Mouse (Mus musculus): ENCODE measurements around the gene Tmem28. TPM values are rescaled to one million over a fixed set of nuclear protein-coding genes. Genes with fewer than 3 reads are reported as not detected.

Tmem28 gene
- polyA plus RNA-seq, 1 experiment from 2014 or later, result 0.36 TPM

GRCm38 (mm10) chrX:99873920-99874296 is 53.1 kb downstream of the Tmem28 start:
- H3K27ac ChIP-seq, result no peak overlapping the region
- WGBS, result 25% methylated on average over 4 of the region's 4 CpGs
- no peak for ATAC-seq (ENCODE audit: insufficient number of reproducible peaks, low FRiP score, low TSS enrichment, low read depth)

GRCm38 (mm10) chrX:99876781-99877180 is 56.0 kb downstream of the Tmem28 start:
- no peak overlapping the region for H3K4me3 ChIP-seq
- H3K27ac ChIP-seq, result no peak overlapping the region
- no peak overlapping the region for H3K9ac ChIP-seq
- no peaks in the 10 kb centered on the region for H3K9me3 ChIP-seq
- H3K4me2 ChIP-seq, result no peak overlapping the region
- ATAC-seq (ENCODE audit: insufficient number of reproducible peaks, low FRiP score, low TSS enrichment, low read depth), result no peak
- 55% methylated on average over 4 of the region's 4 CpGs for WGBS
- no peaks in the 10 kb centered on the region for H3K4me1 ChIP-seq
- peaks cover 4% of the 10 kb centered on the region; the same call in 1 of the 2 replicates for H3K27me3 ChIP-seq
- H3K36me3 ChIP-seq, result no peaks in the 10 kb centered on the region

More at GRCm38 (mm10) chrX:99873920-99874296, 53.1 kb downstream of the Tmem28 start:
- no peak overlapping the region for H3K4me3 ChIP-seq
- no peaks in the 10 kb centered on the region; the same call in 1 of the 2 replicates for H3K27me3 ChIP-seq
- no peaks in the 10 kb centered on the region for H3K4me1 ChIP-seq
- no peak overlapping the region for H3K9ac ChIP-seq
- H3K36me3 ChIP-seq, result no peaks in the 10 kb centered on the region
- H3K4me2 ChIP-seq, result no peak overlapping the region
- H3K9me3 ChIP-seq, result no peaks in the 10 kb centered on the region

- 0 out of 2 replicates have a peak, but pooled peaks cover 8% of the 10 kb centered on the region for H3K27me3 ChIP-seq
Observed at GRCm38 (mm10) chrX:99883396-99883795, 62.6 kb downstream of the Tmem28 start.

More at GRCm38 (mm10) chrX:99883396-99883795, 62.6 kb downstream of the Tmem28 start:
- no peak overlapping the region for H3K9ac ChIP-seq
- H3K36me3 ChIP-seq, result no peaks in the 10 kb centered on the region
- 65% methylated on average over 2 of the region's 2 CpGs for WGBS
- no peak overlapping the region for H3K4me2 ChIP-seq
- no peaks in the 10 kb centered on the region for H3K9me3 ChIP-seq
- H3K4me1 ChIP-seq, result no peaks in the 10 kb centered on the region
- no peak overlapping the region for H3K27ac ChIP-seq
- H3K4me3 ChIP-seq, result no peak overlapping the region
- ATAC-seq (ENCODE audit: insufficient number of reproducible peaks, low FRiP score, low TSS enrichment, low read depth), result no peak

Other genes with a start within 250 kb of the Tmem28 start
- gene Eda, start 154.6 kb downstream of the Tmem28 start, polyA plus RNA-seq (2015; fragmentation: Nextera tagmentation; extraction: Ambion mirVana), result 3.8 and 4.5 TPM in 2 replicates